In genomic region chr11:59744374-59744773, GRCm38 (mm10) we compare ENCODE assay signal across 17 mouse cellular contexts.
"Had no signal": no experiment of that assay in that cellular context is flagged by ENCODE, and none has a peak within 500 bp of the region (broad histone marks: within the 10 kb centered on the region; RNA-seq: fewer than 3 reads in every experiment).

No protein-coding gene starts in this region.

- H3K27ac ChIP-seq: liver, embryonic 13.5 days; lung, embryonic 15.5 days; macrophage; midbrain, embryonic 12.5 days; neural tube, embryonic 15.5 days; stomach, postnatal 0 days had no signal

- H3K4me3 ChIP-seq: liver, embryonic 13.5 days; lung, embryonic 15.5 days; megakaryocyte, embryonic 14.5 days; midbrain, embryonic 12.5 days; neural tube, embryonic 15.5 days had no signal

- DNase-seq: kidney, adult 11 months; kidney, adult 9 months; kidney, postnatal 10 days; layer of hippocampus, postnatal 36 days; liver; liver, embryonic 13.5 days; liver, postnatal 0 days; lung, postnatal 14 days; right cerebral cortex, adult 18-20 months; right cerebral cortex, postnatal 25 days; thymus, postnatal 4 days had no signal
